Mouse (Mus musculus): ENCODE results near the gene Rasgrf2. TPM values are rescaled to one million over a fixed set of nuclear protein-coding genes. Genes with fewer than 3 reads are reported as not detected.

Gene Rasgrf2
- polyA plus RNA-seq, 1 experiment, result not detected

DNA sequence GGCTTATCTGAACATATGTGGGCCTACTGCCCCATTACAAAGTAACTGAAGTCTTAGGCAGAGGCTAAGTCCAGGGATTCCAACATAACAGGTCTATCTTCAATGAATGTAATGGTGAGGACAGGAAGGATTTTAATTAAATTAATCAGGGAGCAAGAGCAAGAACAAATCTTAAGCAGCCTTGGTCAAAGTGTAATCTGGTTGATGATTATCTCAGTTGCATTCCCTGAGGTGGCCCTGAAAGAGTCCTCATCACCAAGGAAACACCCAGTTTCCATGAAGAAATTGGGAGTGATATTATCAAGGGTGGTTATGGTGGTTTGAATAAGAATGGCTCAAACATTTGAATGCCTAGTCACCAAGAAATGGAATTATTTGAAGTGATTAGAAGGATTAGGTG, 62.8 kb downstream of the Rasgrf2 start:
- TF ChIP-seq GATA1 (IDR thresholded peaks at IDR 0.05; ENCODE audit: low read length), result no peak

DNA sequence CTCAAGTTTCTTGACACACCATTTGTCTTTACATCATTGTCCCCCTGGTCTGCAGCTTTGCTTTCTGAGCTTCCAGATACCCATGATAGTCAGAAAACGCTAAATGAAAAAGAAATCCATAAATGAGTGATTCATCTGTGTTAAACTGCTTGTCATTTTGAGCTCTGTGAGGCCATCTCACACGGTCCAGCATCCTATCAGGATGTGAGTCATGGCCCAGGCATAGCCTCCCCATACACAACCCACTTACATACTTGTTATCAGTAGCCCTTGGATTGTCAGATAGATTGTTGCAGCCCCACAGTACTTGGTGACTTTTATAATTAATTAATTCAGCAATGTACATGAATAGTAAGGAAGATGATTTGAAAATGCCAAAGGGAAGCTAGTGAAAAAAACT, 63.6 kb downstream of the Rasgrf2 start:
- no peak for TF ChIP-seq GATA1 (IDR thresholded peaks at IDR 0.05; ENCODE audit: low read length)

- no peak for TF ChIP-seq GATA1 (IDR thresholded peaks at IDR 0.05; ENCODE audit: low read length)
These were observed 77.7 kb downstream of the Rasgrf2 start for GRCm38 (mm10) chr13:92053748-92054147.

DNA sequence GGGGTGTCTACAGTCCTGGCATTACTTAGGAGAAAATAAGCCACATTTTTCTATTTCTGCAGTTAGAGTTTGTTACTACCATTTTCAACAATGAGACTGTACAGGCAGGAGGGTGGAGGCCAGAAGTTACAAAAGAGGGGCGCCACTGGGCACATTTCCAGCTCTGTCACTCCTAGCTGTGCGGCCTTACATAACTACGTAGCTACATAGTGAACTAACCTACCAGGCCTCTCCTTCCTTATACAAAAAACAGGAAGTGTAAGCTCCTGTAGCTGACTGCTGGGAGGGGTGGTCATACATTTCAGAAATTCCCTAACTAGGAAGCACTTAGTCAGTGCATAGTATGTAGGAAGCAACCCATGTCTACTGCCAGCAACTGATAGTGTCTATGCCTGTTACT, 78.5 kb downstream of the Rasgrf2 start:
- no peak for TF ChIP-seq GATA1 (IDR thresholded peaks at IDR 0.05; ENCODE audit: low read length)

GRCm38 (mm10) chr13:92051216-92051615, 80.2 kb downstream of the Rasgrf2 start:
- no peak for TF ChIP-seq GATA1 (IDR thresholded peaks at IDR 0.05; ENCODE audit: low read length)

- no peak for TF ChIP-seq GATA1 (IDR thresholded peaks at IDR 0.05; ENCODE audit: low read length)
These were observed 89.6 kb downstream of the Rasgrf2 start for GRCm38 (mm10) chr13:92041584-92042563.

- TF ChIP-seq GATA1 (IDR thresholded peaks at IDR 0.05; ENCODE audit: low read length), result no peak
These were observed 100.9 kb downstream of the Rasgrf2 start for GRCm38 (mm10) chr13:92030364-92031057.

DNA sequence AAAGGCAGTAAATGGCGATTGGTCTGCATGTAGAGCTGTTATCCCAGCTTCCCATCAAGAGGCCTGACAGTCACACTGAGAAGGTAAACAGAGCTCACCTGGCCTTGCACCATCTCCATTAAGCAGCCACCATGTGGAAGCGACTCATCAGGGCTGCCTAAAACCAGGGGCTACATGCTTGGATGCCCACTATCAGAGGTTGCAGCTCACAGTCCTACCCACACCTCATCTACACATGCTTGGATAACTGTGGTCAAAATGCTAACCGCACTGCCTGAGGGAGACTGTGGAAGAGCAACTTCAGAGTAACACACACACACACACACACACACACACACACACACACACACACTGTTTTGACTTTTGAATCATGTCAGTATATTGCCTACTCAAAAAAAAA, 101.8 kb downstream of the Rasgrf2 start:
- no peak for TF ChIP-seq GATA1 (IDR thresholded peaks at IDR 0.05; ENCODE audit: low read length)

GRCm38 (mm10) chr13:92027951-92028350, 103.5 kb downstream of the Rasgrf2 start:
- TF ChIP-seq GATA1 (IDR thresholded peaks at IDR 0.05; ENCODE audit: low read length), result no peak

- TF ChIP-seq GATA1 (IDR thresholded peaks at IDR 0.05; ENCODE audit: low read length), result no peak
These were observed 104.8 kb downstream of the Rasgrf2 start for GRCm38 (mm10) chr13:92026651-92027050.

DNA sequence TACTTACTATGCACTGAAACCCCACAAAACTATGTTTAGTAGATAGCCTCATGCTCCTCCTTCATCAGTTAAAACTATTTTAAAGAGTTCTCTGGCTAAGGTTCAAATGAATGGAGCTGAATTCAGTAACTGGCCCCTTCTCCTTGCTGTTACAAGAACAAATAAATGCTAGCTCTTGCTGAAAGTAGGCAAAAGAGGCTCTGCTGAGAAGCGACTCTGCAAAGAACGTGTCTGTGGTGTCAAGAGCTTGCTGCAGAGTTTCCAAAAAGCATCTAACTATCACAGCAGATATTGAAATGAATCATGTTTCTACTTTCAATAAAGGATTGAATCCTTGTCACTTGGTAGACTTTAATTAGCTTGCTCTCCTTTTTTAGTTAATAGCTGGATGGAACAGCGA, 106.3 kb downstream of the Rasgrf2 start:
- no peak for TF ChIP-seq GATA1 (IDR thresholded peaks at IDR 0.05; ENCODE audit: low read length)

GRCm38 (mm10) chr13:92022202-92022601, 109.3 kb downstream of the Rasgrf2 start:
- no peak for TF ChIP-seq GATA1 (IDR thresholded peaks at IDR 0.05; ENCODE audit: low read length)

- no peak for TF ChIP-seq GATA1 (IDR thresholded peaks at IDR 0.05; ENCODE audit: low read length)
These were observed 134.5 kb downstream of the Rasgrf2 start for GRCm38 (mm10) chr13:91996929-91997328.

- no peak for TF ChIP-seq GATA1 (IDR thresholded peaks at IDR 0.05; ENCODE audit: low read length)
These were observed 140.0 kb downstream of the Rasgrf2 start for GRCm38 (mm10) chr13:91991412-91991811.

- no peak for TF ChIP-seq GATA1 (IDR thresholded peaks at IDR 0.05; ENCODE audit: low read length)
These were observed 140.7 kb downstream of the Rasgrf2 start for GRCm38 (mm10) chr13:91990709-91991284.

GRCm38 (mm10) chr13:91988378-91988777, 143.1 kb downstream of the Rasgrf2 start:
- no peak for TF ChIP-seq GATA1 (IDR thresholded peaks at IDR 0.05; ENCODE audit: low read length)
